Mouse (Mus musculus) liver, adult 2 months (tissue): ENCODE measurements around the gene Slc35b4. TPM values are rescaled to one million over a fixed set of nuclear protein-coding genes. Genes with fewer than 3 reads are reported as not detected.

Experiments
- DNase-seq: peaks from one replicate; pipeline ENCODE4 v3.0.0-alpha.2; 2011; ENCODE audit warnings: low read depth, low spot score; ENCODE audit errors: extremely low read depth
- H3K27ac ChIP-seq: fragments of 200-500 bp; replicated peaks from 2 replicates; pipeline ENCODE4 v1.5.1; 2012; ENCODE audit warnings: low read depth, mild to moderate bottlenecking, control low read depth, inconsistent platforms, low read length; ENCODE audit not compliant: insufficient read depth
- H3K27me3 ChIP-seq: fragments of 200-500 bp; 2 replicates; pipeline ENCODE4 v1.6.1; 2012; ENCODE audit warnings: mild to moderate bottlenecking, moderate library complexity, low read length, inconsistent platforms; ENCODE audit not compliant: control insufficient read depth, insufficient read depth
- H3K36me3 ChIP-seq: fragments of 200-500 bp; 2 replicates; pipeline ENCODE4 v1.6.1; 2012; ENCODE audit warnings: low read length, inconsistent platforms; ENCODE audit not compliant: control insufficient read depth, insufficient read depth
- H3K4me1 ChIP-seq: fragments of 200-500 bp; 2 replicates; pipeline ENCODE4 v1.6.1; 2011; ENCODE audit warnings: low read length; ENCODE audit not compliant: control insufficient read depth, insufficient read depth
- H3K4me3 ChIP-seq: fragments of 200-500 bp; 2 replicates; pipeline ENCODE4 v1.5.1; 2011; ENCODE audit warnings: low read depth, mild to moderate bottlenecking, control low read depth, low read length, moderate library complexity; ENCODE audit not compliant: insufficient read depth
- H3K79me2 ChIP-seq: fragments of 200-500 bp; 2 replicates; pipeline ENCODE4 v1.6.1; 2012; ENCODE audit warnings: inconsistent platforms, mild to moderate bottlenecking, low read length, moderate library complexity; ENCODE audit not compliant: control insufficient read depth, insufficient read depth
- H3K9ac ChIP-seq: fragments of 200-500 bp; 2 replicates; pipeline ENCODE4 v1.6.1; 2012; ENCODE audit warnings: low read depth, mild to moderate bottlenecking, control low read depth, inconsistent platforms, low read length
- CTCF ChIP-seq: fragments of 200-500 bp; IDR thresholded peaks from 2 replicates; pipeline ENCODE4 v1.5.1; 2011; ENCODE audit warnings: low read depth, low read length, control low read depth
- POLR2A ChIP-seq: fragments of 200-500 bp; IDR thresholded peaks from 2 replicates; pipeline ENCODE4 v1.6.1; 2011; ENCODE audit warnings: low read length, control low read depth; ENCODE audit not compliant: insufficient read depth; ENCODE audit errors: extremely low read depth
- WGBS: fragments of 180-500 bp; shearing (Covaris S2); methylation state at CpG from one replicate; pipeline ENCODE4 v1.1.7; 2018; 5-methylcytosine and 5-hydroxymethylcytosine counted together
- polyA plus RNA-seq: library from polyadenylated mRNA; depleted of rRNA; stranded (reverse); fragments of >200 nt; gene quantifications from 2 replicates; pipeline ENCODE4 v1.2.3, GENCODE M21; 2012
- total RNA-seq: library from RNA; depleted of rRNA; stranded (reverse); fragments of >200 nt; gene quantifications from 2 replicates; pipeline ENCODE4 v1.2.3, GENCODE M21; 2014

The Slc35b4 gene
- total and polyA plus RNA-seq, 2 experiments = 9.7 to 16.0 TPM

GRCm38 (mm10) chr6:34155137-34155804 lies 21.6 kb downstream of the Slc35b4 start:
- TF ChIP-seq CTCF (no peak), POLR2A (no peak)
- Histone ChIP-seq H3K27me3 (no peaks in the 10 kb centered on the region), H3K27ac (no peak overlapping the region), H3K36me3 (peaks cover 17% of the 10 kb centered on the region), H3K79me2 (no peaks in the 10 kb centered on the region), H3K9ac (no peak overlapping the region), H3K4me3 (no peak overlapping the region), H3K4me1 (no peaks in the 10 kb centered on the region)
- 91% methylated on average over 15 of the region's 15 CpGs for WGBS
- DNase-seq = no peak

- peaks cover 12% of the 10 kb centered on the region for H3K36me3 ChIP-seq
- no peak overlapping the region for H3K9ac ChIP-seq
- 72% methylated on average over 3 of the region's 3 CpGs for WGBS
- no peak for TF ChIP-seq POLR2A
- no peak for TF ChIP-seq CTCF
- H3K4me1 ChIP-seq = no peaks in the 10 kb centered on the region
- no peak overlapping the region for H3K4me3 ChIP-seq
- H3K27ac ChIP-seq = no peak overlapping the region
- H3K27me3 ChIP-seq = no peaks in the 10 kb centered on the region
- DNase-seq = no peak
- no peaks in the 10 kb centered on the region for H3K79me2 ChIP-seq
Observed at GRCm38 (mm10) chr6:34154202-34154601, 22.7 kb downstream of the Slc35b4 start.

- H3K79me2 ChIP-seq = no peaks in the 10 kb centered on the region
- 68% methylated on average over 18 of the region's 18 CpGs for WGBS
- TF ChIP-seq CTCF = no peak
- no peak for TF ChIP-seq POLR2A
- no peak overlapping the region for H3K27ac ChIP-seq
- H3K4me3 ChIP-seq = no peak overlapping the region
- H3K36me3 ChIP-seq = peaks cover 10% of the 10 kb centered on the region
- H3K4me1 ChIP-seq = no peaks in the 10 kb centered on the region
- H3K27me3 ChIP-seq = no peaks in the 10 kb centered on the region
- H3K9ac ChIP-seq = no peak overlapping the region
- DNase-seq = no peak
Observed at GRCm38 (mm10) chr6:34153069-34154052, 23.6 kb downstream of the Slc35b4 start.

GRCm38 (mm10) chr6:34149821-34150220 lies 27.1 kb downstream of the Slc35b4 start:
- Histone ChIP-seq H3K4me1 (no peaks in the 10 kb centered on the region), H3K27ac (no peak overlapping the region), H3K36me3 (no peaks in the 10 kb centered on the region), H3K79me2 (no peaks in the 10 kb centered on the region), H3K9ac (no peak overlapping the region), H3K4me3 (no peak overlapping the region), H3K27me3 (no peaks in the 10 kb centered on the region)
- TF ChIP-seq POLR2A = no peak
- no peak for TF ChIP-seq CTCF
- no peak for DNase-seq
- WGBS = 83% methylated on average over 1 of the region's 1 CpGs

GRCm38 (mm10) chr6:34149066-34149465 lies 27.8 kb downstream of the Slc35b4 start:
- no peak overlapping the region for H3K4me3 ChIP-seq
- WGBS = 92% methylated on average over 9 of the region's 9 CpGs
- no peaks in the 10 kb centered on the region for H3K4me1 ChIP-seq
- TF ChIP-seq CTCF (no peak), POLR2A (no peak)
- H3K27ac ChIP-seq = no peak overlapping the region
- DNase-seq = no peak
- H3K9ac ChIP-seq = no peak overlapping the region
- H3K79me2 ChIP-seq = no peaks in the 10 kb centered on the region
- no peaks in the 10 kb centered on the region for H3K36me3 ChIP-seq
- no peaks in the 10 kb centered on the region for H3K27me3 ChIP-seq

GRCm38 (mm10) chr6:34148639-34149038 lies 28.3 kb downstream of the Slc35b4 start:
- 90% methylated on average over 7 of the region's 7 CpGs for WGBS
- Histone ChIP-seq H3K9ac (no peak overlapping the region), H3K27me3 (no peaks in the 10 kb centered on the region), H3K4me3 (no peak overlapping the region), H3K27ac (no peak overlapping the region), H3K36me3 (no peaks in the 10 kb centered on the region), H3K79me2 (no peaks in the 10 kb centered on the region), H3K4me1 (no peaks in the 10 kb centered on the region)
- DNase-seq = no peak
- TF ChIP-seq CTCF (no peak), POLR2A (no peak)
